Mouse (Mus musculus) MEL (cell line): ENCODE data around the gene Trak1. TPM values are rescaled to one million over a fixed set of nuclear protein-coding genes. Genes with fewer than 3 reads are reported as not detected.

Source experiments
- polyA plus RNA-seq, 2 experiments: library from polyadenylated mRNA; stranded (reverse) in 1 of 2; unstranded in 1 of 2; fragments of >175 nt in 1 of 2; fragments of >200 nt in 1 of 2; gene quantifications; 2 replicates each; pipeline versions ENCODE4 v1.2.1 to v1.2.4; 2012; ENCODE audit warnings: low replicate concordance in 2 of 2, low read depth in 1 of 2; ENCODE audit not compliant: insufficient read length in 2 of 2, insufficient read depth in 1 of 2, missing spikeins in 1 of 2
- total RNA-seq: library from RNA; depleted of rRNA; stranded (reverse); fragments of 300-350 nt; gene quantifications from 2 replicates; pipeline ENCODE4 v1.2.3, GENCODE M21; 2012; rRNA removed

The Trak1 gene
- total and polyA plus RNA-seq, 3 experiments, result 16.2 to 35.5 TPM; not detected in 1

Other genes with a start within 250 kb of the Trak1 start
- gene Ulk4, start 20.3 kb upstream of the Trak1 start, total RNA-seq, result 21.8 and 31.1 TPM in 2 replicates
- gene Ulk4, start 20.3 kb upstream of the Trak1 start, polyA plus RNA-seq, result 10 to 100 TPM in 1 of 2 experiments, not detected in 1; 26.6 TPM
- not detected in 2 replicates for gene Cck, start 198.2 kb downstream of the Trak1 start, total RNA-seq
- gene Cck, start 198.2 kb downstream of the Trak1 start, polyA plus RNA-seq, result not detected